8 mouse cellular contexts compared by ENCODE assay signal in the genomic region with DNA sequence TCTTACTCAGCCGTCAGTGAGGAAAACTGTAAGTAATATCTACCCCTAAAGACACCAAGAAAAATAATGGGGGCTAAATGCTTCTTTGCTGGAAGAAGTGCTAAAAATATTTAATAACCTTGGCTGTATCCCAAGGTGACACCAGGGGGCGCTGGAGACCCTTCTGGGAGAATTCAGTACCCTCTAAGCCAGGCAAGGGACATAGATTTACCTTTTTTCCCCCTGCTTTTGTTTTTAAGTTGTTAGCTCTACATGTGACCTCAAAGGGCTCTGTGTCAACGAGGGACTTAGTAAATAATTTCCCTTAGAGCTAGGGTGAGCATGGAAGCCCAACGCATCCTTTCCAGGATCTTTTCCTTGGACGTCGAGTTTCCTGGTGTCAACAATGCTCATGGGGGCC. TPM values are rescaled to one million over a fixed set of nuclear protein-coding genes. Genes with fewer than 3 reads are reported as not detected.
DNase-seq lines count a peak whose midpoint lies in the region.
"Had no signal": no experiment of that assay in that cellular context is flagged by ENCODE, and none has a peak within 500 bp of the region (broad histone marks: within the 10 kb centered on the region; RNA-seq: fewer than 3 reads in every experiment).

No protein-coding gene starts in this region.

- peak; percentile 67 to 68 for DNase-seq in B cell, adult 2 months
- peak; percentile 41 for DNase-seq in ES-CJ7 (ENCODE audit: low read depth, low spot score)
- DNase-seq in c-Kit-positive CD71-positive TER-119-negative erythroid progenitor cells, embryonic 14.5 days (ENCODE audit: low read depth) = peak; percentile 34
- peak; percentile 30 to 49 for DNase-seq in gastrocnemius, adult 8-10 months (ENCODE audit: low spot score in 2 of 2)
- peak; percentile 75 to 89 for DNase-seq in kidney, postnatal 25 days
- peak; percentile 80 for DNase-seq in lung, postnatal 25 days (ENCODE audit: low spot score)
- peak; percentile 67 to 82 for DNase-seq in right cerebral cortex, adult 2 months (ENCODE audit: low spot score in 2 of 2)

RNA-seq across cellular contexts. Expression of gene Fmo2, which starts 2.6 kb away (rescaled TPM):
- total RNA-seq in gastrocnemius, adult 8-10 months (2022) = 10 to 100 TPM in 3 of 4 experiments, 1 to 10 TPM in 1; 5.9 to 16.7 (median 15.6) TPM

RNA-seq across cellular contexts. Expression of gene Fmo1, which starts 29.5 kb away (rescaled TPM):
- total RNA-seq in gastrocnemius, adult 8-10 months (2022) = 10 to 100 TPM in 3 of 4 experiments, 1 to 10 TPM in 1; 5.5 to 16.6 (median 11.4) TPM

RNA-seq across cellular contexts. Expression of gene Fmo6, which starts 41.4 kb away (rescaled TPM):
- total RNA-seq in gastrocnemius, adult 8-10 months (2022) = not detected
- total RNA-seq: layer of hippocampus, adult 8-10 months had no signal

Comparison
In these comparisons a context has a peak if more than half of its experiments do, and no peak if none do; other contexts are left out.
1. Peak in every context shown above with its lines: DNase-seq.